Mouse (Mus musculus) thymus, postnatal 36 days (tissue): ENCODE results near the gene Cidec.

Source experiments
- DNase-seq, 2 experiments: peaks; one replicate each; pipeline ENCODE4 v3.0.0; 2022; ENCODE audit warnings: mixed read lengths in 2 of 2

Cidec gene

DNA sequence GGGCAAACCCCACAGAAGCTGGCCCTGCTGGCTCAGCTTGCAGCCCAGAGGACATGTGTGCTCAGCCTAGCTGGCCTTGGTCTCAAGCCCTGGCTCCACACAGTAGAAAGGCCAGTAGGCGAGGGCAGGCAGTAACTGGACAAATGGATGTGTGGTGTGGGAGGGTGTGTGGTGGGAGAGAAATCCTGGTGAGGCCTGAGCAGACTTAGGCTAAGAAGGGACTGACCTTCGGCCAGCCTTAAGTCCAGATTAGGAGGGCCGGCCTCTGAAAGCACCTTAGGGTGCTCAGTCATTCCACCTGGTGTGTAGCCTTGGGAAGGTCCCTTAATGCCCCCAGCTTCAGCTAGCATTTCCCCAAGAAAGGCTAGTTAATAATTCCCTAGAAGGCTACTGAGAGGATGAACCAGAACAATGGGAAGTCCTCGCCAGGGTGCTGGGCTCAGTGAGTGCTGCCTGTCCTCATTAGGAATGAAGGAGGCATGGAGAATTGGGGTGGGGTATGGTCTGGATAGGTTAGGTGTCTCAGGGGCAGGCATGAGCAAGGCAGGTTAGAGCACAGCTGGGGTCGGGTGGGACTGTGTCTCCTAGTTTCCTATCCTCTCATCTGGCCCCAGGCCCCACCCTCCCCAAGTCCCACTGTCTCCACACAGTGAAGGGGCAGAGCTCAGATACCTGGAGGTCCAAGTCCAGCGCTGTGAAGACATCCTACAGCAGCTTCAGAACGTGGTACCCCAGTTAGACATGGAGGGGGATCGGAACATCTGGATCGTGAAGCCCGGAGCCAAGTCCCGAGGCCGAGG lies 30.7 kb downstream of the Cidec start:
- DNase-seq, result no peak

DNA sequence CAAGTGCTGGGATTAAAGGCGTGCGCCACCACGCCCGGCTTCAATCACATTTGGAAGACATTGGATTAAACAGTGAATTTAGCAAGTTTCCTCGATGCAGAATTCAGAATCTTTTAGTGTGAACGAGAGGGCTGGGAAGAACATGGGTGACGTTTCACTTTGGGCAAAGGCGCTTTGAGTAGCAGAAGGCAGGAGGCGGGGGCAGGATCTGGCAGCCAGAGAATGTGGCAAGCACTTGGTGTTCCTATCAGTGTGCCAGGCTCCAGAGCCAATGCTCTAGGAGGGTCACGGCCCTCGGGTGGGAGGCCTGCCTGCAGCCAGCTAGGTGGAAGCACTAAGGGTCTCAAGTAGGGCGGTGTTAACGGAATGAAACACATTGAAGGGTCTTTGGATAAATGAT lies 33.5 kb downstream of the Cidec start:
- no peak for DNase-seq

DNA sequence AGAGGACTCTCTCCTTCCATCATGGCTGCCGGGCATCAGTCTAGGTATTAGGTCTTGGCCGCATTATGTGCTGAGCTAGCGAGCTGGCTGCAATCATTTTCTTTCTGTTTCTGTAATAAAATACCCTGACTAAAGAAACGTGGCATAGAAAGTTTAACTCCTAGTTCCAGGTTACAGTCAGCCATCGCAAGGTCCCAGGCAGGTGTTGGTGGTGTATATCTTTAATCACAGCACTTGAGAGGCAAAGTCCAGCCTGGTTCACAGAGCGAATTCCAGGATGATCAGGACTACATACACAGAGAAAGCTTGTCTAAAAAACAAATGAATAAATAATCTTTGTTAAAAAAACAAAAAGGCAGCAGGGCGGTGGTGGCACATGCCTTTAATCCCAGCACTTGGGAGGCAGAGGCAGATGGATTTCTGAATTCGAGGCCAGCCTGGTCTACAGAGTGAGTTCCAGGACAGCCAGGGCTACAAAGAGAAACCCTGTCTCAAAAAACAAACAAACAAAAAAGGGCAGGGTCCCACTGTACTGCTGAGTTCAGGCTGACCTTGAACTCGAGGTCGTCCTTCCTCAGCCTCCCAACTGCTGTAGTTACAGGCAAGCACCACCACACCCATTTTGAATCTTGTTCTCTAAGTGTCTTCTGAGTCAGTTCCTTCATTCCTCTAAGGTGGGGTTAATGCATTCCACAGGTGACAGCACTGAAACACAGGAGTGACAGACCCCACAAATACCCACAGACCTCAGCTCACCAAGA lies 39.1 kb downstream of the Cidec start:
- no peak for DNase-seq

DNA sequence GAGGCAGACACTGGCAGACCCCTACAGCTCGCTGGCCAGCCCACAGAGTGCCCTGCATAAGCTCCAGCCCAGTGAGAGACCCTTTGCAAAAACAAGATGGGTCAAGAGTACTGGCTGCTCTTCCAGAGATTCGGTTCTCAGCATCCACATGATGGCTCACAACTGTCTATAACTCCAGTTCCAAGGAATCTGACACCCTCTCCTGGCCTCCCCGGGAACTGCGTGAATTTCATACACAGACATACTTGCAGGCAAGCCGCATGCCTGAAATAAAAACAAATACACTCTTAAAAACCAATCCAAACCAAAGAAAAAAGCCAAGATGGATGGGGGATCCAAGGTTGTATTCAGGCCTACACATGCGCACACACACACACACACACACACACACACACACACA lies 40.1 kb downstream of the Cidec start:
- DNase-seq, result no peak

DNA sequence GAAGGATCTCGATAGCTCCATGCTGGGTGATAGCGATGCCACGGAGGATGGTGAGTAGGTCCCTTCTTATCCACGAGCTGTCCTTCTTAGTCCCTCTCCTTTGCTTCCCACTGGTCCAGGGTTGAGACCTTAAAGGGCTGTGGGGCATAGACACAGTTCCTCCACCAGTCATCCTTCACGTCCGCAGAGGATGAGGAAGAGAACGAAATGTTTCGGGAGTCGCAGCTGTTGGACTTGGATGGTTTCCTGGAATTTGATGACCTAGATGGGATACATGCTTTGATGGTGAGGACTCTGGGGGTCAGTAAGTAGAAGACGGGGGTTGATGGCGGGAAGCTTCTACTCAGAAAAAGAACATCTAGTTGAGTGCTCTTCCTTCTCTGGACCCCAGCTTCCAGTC lies 40.7 kb downstream of the Cidec start:
- no peak for DNase-seq

DNA sequence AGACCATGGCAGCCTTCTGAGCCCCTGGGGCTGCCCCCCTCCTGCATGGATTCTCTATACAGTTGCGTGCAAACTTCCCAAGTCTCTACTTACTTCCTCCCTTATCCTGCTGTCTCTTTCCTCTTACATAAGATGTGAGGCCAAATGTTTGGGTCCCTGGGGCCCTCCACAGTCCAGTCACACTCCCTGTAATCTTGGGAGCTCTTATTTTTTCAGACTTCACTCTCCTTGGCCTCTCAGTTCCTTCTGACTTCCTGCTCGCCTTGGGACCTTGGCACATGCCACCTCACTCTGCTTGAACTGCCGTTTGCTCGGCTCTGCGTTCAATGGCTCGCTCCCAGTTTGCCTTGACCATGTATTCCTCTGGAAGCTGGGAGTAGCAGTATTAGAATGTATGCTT lies 41.6 kb downstream of the Cidec start:
- DNase-seq, result no peak

DNA sequence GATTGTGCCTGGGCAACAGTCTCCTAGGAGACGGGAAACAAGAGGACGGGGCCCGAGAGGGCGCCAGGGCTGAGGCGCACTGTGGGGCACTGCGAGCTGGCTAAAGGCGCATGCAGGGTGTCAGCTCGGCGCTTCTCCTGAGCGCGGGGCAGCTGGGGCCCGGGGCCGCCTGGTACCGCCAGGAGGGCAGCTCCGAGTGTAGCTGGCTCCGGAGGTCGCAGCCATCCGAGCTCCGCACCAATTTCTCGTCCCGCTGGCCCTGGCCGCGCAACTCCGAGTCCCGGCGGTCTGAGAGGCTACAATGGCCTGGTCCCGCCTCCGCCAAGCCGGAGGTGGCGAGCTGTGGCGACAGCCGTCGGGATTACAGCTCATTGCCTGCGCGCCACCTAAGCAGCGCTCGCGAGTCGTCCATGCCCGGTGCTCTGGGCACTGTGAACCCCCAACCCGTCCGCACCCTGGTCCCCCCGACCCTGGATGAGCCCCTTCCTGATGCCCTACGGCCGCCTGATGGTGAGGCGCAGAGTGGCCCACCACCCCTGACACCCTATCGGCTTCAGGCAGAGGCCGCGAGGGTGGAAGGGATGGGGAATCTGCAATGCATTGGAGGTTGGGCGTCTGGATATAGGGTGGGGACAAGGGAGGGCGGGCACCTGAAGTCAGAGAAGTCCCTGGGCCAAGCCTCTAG lies 43.0 kb downstream of the Cidec start:
- DNase-seq, result no peak

DNA sequence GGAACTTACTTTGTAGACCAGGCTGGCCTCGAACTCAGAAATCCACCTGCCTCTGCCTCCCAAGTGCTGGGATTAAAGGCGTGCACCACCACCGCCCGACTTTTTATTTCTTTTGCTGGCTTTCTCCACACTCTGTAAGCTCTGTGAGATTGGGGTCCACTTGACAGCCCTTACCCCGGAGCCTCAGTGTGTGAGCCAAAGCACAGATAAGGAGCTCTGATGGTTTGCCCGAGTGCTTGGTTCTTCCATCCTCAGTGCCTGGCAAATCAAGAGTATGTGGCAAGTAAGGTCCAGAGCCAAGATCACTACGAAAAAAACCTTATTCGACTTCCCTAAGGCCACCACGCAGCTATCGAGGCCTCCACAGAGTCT lies 43.6 kb downstream of the Cidec start:
- no peak for DNase-seq

DNA sequence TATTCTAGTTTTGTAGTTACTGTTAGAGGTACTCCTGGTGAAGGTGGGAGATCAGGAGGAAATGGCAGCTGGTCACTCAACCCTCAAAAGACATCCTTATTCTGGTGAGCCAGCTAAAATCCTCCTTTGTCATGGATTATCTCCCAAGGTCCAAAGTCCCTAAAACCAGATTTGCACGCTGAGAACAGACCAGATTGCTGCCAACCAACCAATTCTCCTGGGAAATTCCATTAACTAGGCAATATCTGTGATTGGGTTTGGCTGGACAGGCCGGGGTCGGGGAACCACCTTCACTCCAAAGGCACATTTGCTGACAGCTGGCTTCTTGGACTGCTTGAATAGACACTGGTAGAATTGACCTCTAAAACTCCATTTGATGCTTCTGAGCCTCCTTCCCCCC lies 44.8 kb downstream of the Cidec start:
- DNase-seq, result no peak

DNA sequence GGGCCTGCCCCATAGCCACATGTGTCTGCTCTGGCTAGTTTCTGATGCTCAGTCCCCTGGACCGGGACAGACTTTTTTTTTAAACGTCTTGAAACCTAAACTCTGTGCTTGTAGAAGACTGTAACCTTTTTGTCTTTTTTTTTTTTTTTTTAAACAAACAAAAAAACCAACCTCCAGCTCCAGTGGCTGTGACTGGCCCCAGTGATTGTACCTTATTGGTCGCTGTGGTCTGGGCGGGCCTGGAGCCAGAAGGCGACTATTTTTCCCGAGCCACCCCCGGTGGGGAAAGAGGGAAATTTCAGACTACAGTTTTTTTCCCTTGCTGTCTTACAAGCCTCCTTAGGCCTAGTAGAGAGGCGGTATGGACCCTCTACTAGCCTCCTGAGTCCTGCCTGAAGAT lies 46.6 kb downstream of the Cidec start, which contains the start of gene Ttll3:
Ttll3 (plus strand) TSS at position 301 of the 400 bp plus-strand sequence.
- DNase-seq, result no peak

DNA sequence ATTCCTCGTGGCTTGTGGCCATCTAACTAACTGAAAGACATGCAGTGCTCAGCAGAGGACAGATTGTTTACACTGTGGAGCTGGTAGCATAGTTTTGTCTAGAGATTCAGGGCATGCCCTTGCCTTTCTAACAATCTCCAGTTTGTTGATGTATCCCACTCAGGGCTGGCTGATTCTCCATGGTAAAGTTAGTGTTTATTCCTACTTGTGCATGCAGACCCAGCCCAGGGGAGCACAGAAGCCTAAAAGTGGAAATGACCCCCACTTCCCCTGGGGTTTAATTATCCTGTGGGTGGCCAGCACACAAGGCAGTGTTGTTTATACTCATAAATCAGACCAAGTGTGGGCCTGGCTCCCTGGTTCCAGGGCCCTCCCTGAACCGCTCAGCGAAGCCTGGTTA lies 49.5 kb downstream of the Cidec start:
- no peak for DNase-seq

DNA sequence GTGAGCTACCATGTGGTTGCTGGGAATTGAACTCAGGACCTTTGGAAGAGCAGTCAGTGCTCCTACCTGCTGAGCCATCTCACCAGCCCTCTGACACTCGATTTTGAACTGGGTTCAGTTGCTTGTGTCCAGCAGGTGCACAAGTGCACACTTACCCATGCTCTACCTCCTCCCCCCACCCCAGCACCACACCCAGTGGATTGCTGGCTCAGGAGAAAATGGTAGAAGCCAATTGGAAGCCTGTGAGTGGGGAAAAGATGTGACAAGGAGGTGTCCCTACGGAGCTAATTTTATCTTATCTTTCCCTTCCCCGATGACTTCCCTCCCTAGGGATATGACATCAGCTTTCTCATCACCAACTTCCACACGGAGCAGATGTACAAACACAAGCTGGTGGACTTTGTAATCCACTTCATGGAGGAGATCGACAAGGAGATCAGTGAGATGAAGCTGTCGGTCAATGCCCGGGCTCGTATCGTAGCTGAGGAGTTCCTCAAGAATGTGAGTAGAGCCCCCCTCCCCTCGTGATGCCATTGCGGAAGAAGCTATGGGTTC lies 50.3 kb downstream of the Cidec start:
- DNase-seq, result no peak

DNA sequence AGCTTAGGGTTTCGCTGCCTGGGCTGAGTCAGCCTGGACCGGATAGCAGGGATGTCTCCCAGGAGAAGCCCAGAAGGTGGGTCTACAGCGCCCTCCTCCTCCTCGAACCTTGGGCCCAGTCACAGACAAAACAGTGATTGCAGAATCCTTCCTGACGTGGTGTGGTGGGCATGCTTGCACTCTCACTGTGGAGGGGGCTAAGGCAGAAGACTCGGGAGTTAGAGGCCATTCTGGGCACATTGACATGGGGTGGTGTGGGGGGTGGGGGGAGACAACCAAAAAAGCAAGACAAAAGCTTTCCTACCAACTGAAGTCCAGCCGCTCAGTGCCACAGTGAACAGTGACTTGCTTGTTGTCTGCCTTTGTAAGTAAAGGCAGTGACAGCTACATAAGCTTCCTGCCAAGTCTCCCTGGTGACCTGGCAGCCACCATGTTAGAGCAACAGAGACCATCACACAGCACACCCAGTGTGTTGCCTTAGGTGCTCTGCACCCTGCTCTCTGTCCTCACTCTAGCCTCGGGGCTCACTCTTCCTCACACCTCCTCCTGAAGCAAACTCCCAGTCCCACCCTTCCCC lies 51.1 kb downstream of the Cidec start:
- DNase-seq, result no peak

DNA sequence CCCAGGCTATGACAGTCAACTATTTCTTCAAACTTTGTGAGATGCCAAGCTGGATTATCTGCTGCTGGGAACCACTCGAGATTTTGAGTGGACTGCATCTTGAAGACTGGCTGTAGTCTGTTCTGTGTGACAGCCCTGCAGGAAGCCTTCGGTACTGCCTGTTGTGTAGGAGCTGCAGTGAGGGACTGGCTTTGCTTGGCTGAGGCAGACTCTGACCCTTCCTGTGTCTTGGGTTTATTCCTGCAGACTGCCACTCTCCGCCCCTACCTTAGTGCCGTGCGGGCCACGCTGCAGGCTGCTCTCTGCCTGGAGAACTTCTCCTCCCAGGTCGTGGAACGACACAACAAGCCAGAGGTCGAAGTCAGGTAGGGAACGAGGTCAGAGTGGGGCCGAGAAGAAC lies 55.1 kb downstream of the Cidec start:
- DNase-seq, result no peak

DNA sequence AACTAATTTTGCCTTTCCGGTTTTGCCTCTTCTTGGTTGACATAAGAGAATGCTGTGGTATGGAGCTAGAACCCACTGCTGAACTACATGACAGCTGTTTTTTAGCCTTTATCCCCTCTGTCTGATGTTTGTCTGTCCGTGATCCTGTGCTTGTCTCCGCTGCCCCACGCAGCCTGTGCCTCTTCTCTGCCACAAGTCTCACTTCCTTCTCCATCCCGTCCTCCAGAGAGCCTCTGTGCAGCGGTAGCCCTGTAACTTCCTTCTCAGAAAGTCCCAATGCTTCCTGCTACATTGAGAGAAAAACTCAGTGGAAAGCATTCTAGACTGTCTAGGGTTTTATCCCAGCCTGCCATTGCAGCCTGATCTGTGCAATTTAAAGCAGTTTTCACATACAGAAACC lies 56.3 kb downstream of the Cidec start:
- DNase-seq, result no peak

DNA sequence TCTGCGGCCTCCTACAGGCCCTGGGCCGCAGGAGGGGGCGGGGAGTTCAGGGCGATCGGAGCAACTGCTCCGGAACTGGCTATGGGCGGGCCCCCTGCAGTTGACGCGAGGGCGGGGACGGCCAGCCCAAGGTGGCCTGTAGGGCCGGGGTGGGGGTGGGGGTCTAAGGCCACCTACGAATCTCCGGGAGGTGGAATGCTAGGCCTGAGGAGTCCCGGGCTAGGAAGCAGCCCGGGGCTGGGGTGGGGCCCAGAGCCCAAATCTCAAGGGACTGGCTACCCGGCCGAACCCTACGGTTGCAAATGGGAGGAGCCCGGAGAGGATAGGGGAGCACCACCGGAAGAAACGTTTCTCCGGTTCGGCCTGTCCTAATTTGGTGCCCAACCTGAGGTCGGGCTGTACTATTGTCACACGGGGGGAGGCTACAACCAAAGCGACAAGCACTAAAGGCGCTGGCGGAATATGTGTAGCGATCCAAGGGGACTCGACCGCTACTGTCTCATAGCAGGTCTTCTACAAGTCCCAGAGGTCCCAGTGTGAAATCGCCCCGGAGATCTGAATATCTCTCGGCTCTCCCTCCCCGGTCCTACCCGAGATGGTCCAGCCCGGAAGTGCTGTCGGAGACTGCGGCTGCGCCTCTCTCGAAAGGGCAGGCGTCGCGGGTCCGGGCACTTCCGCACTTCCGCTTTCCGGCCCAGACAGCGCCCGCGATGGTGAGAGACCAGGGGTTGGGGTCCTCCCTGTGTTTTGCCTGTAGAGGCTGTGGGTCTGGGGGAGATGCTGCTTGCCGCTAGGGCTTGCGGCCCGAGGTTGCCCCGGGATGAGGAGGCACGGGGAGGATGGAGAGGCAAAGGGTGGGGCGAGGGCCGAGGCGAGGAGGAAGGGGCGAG lies 57.8 kb downstream of the Cidec start, which contains the start of the genes Tada3 and Arpc4:
Tada3 (minus strand) TSS at position 388 of the 890 bp plus-strand sequence.
Arpc4 (plus strand) TSS at position 620 of the 890 bp plus-strand sequence.
- peak; percentile 91 to 95 for DNase-seq

DNA sequence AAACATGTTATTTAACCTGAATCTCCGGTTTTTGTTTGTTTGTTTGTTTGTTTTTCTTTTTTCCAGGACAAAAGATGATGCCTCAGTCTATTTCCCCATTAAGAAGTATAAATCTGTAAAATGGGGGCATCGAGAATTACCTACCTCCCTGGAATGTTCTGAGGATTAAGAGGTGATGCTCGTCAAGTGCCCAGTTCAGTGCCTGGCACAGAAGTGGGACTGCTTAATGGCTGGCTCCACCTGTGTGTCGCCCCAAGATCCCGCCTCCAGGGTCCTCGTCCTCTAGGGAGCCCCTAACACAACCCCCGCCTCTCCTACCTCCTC lies 58.4 kb downstream of the Cidec start:
- DNase-seq, result no peak
